Mouse (Mus musculus): ENCODE measurements around the gene Reg3b. TPM values are rescaled to one million over a fixed set of nuclear protein-coding genes. Genes with fewer than 3 reads are reported as not detected.

Reg3b gene
- polyA plus RNA-seq, 1 experiment from 2014 or later, result not detected

Other genes with a start within 250 kb of the Reg3b start
- not detected in 2 replicates for gene Reg3d, start 8.2 kb downstream of the Reg3b start, polyA plus RNA-seq (2015; fragmentation: Nextera tagmentation; extraction: Ambion mirVana)
- not detected in 2 replicates for gene Reg3a, start 10.1 kb downstream of the Reg3b start, polyA plus RNA-seq (2015; fragmentation: Nextera tagmentation; extraction: Ambion mirVana)
- gene Reg2, start 25.0 kb downstream of the Reg3b start, polyA plus RNA-seq (2015; fragmentation: Nextera tagmentation; extraction: Ambion mirVana), result not detected in 2 replicates
- not detected in 2 replicates for gene Reg1, start 52.1 kb downstream of the Reg3b start, polyA plus RNA-seq (2015; fragmentation: Nextera tagmentation; extraction: Ambion mirVana)
- gene Reg3g, start 98.2 kb downstream of the Reg3b start, polyA plus RNA-seq (2015; fragmentation: Nextera tagmentation; extraction: Ambion mirVana), result not detected in 2 replicates

All from forebrain, embryonic 15.5 days (tissue).